Mouse (Mus musculus) left cerebral cortex, postnatal 36 days (tissue): Measurements from ENCODE around the gene Sdsl. TPM values are rescaled to one million over a fixed set of nuclear protein-coding genes. Genes with fewer than 3 reads are reported as not detected.

Experiments used
- DNase-seq, 2 experiments: peaks; one replicate each; pipeline ENCODE4 v3.0.0; 2021 to 2022; ENCODE audit warnings: low spot score in 2 of 2, mixed read lengths in 1 of 2
- intact Hi-C: fragments of 180-260 bp; cut with DNase I; formaldehyde crosslinking; loops from one replicate; pipeline ENCODE4 v1.15.1; 2025
- total RNA-seq, 2 experiments: library from RNA; stranded (reverse); gene quantifications; 2 replicates each; pipeline ENCODE4 v1.2.3; 2021

The Sdsl gene
- total RNA-seq, 2 experiments from 2014 or later, result 5.5 to 5.7 TPM

DNA sequence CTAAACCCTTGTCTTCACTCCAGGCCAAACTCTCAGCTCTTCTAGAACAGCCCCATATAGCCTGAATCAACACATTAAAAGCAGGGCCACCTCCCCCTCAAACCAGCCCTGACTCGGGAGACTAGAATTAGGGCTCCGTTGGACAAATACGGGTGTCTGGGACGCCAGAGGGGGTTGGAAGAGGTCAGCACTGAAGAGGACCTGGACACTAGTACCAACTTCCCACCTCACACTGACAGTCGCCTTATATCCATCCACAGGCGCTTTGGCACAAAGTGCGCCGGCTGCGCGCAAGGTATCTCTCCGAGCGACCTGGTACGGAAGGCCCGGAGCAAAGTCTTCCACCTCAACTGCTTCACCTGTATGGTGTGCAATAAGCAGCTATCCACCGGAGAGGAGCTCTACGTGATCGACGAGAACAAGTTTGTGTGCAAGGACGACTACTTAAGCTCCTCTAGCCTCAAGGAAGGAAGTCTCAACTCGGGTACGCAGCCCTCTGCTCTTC, 38.3 kb downstream of the Sdsl start:
- intact Hi-C loops, result loop anchor here (5.0 to 10.0 kb wide), 2 partner anchors 629 to 762 kb away; partner anchors contain the start of gene Tbx3
- DNase-seq, result no peak

DNA sequence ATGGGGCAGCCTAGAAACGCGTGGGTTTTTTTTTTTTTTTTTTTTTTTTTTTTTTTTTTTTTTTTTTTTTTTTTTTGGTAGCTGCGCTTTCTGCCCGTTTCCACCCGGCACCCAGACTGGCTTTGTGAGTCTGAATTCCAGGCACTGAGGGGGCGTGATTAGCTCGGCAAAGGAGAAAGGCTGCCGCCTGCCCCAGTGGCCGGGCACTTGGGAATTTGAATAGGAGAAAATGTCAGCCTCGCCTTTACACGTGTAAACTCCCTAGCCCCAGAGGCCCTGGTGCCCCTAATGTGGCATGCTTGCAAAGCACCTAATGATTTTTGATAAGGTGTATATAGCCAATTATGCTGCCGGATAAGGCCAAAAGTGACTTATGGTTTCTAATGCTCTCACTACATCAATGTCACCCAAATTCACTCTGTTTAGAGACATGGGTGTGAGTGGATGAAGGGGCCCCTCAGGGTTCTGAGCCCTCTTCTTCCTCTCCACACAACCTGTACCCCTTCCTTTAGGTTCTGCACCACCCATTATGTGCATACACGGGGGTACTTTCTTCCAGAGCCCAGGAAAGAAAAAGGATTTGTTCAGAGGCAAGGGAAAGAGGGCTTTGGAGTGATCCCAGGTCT, 39.4 kb downstream of the Sdsl start:
- intact Hi-C loops, result loop anchor here (5.0 to 10.0 kb wide), 2 partner anchors 628 to 761 kb away; partner anchors contain the start of gene Tbx3
- DNase-seq, result no peak

DNA sequence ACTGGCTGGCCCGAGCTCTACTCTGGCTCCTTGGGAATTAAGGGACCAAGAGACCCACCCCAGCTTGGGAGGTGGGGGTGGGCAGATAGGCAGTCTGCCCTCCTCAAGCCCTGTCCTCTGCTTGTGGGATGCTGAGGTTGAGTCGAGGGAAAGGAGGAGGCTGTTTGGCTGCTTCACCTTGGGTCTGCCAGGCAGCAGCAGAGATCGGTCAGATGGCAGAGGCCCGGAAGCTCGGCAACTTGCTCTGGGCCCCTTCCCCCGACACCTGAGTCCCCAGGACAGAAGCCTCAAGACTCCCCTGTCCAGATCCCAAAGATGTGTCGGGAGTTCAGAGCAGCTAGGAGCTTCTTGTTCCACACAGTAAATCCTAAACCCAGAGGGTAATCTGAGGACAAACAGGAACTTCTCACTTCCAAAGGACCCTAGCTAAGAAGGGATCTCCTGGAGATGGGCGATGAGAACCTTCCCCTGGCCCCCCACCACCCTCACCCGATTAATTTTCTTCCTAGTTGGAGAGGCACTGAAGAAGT, 40.1 kb downstream of the Sdsl start:
- no peak for DNase-seq
- intact Hi-C loops, result loop anchor here (5.0 to 10.0 kb wide), 2 partner anchors 628 to 760 kb away; partner anchors contain the start of gene Tbx3

DNA sequence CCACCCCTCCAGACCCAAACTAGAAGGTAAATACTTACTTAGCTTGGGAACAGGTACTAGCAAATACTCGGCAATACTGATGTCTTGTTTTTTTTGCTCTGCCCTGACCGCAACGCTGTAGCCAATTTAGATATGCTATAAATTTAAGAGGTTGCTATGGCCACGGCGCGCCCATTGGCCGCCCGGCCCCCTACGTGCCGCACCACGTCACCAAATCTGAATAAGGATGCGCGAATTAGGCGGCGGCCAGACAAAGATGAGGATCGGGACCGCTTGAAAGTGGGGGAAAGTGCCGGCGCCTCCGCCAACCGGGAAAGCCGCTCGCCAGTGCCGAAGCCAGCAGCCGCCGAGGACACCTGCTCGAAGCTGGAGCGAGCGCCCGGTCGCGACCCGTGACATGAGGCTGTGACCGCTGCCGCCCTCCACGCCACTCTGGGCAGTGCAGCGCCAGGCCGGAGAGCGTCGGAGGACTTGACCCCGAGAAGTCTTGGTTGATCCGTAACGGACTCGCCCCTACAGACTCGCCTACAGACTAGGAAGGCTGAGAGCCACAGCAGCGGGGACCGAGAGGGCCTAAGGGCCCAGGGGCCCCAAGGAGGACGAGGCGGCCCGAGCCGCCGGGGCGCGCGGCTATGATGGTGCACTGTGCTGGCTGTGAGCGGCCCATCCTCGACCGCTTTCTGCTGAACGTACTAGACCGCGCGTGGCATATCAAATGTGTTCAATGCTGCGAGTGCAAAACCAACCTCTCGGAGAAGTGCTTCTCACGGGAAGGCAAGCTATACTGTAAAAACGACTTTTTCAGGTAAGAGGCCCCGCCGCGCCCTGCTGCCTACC, 40.7 kb downstream of the Sdsl start, which contains the start of gene Lhx5:
Gene Lhx5, plus strand, starts transcription at position 51 of the 837 bp plus-strand sequence.
- intact Hi-C loops, result loop anchor here (5.0 to 10.0 kb wide), 2 partner anchors 627 to 760 kb away; partner anchors contain the start of gene Tbx3
- peak in 1 of 2 experiments; percentile 34 for DNase-seq

DNA sequence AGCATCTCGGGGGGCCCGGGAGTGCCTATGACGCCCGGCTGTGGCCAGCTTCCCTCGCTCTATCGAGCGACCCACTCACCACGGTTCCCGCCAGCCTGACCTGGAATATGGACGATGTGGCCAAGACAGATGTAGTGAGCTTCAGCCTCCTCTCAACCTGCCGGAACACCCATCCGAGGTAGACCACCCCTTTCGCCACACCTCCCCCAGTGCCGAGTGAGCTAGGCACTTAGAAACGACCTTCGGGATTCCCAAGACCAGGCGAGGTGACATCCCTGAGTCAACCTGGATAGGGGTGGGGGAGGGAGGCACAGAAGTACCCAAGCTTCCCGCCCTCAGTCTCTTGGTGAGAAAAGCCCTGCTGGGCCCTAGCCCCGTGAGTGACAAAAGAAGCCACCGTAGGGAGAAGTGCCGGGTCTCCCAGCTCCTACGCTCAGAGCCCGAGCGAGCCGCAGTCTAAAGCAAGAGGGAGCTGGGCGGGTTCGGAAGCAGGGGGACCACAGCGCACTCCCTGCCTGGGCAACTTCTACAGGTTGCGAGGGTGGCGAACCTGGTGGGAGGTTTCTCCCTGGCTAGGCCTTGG, 41.5 kb downstream of the Sdsl start:
- intact Hi-C loops, result loop anchor here (5.0 to 10.0 kb wide), 2 partner anchors 626 to 759 kb away; partner anchors contain the start of gene Tbx3
- no peak for DNase-seq

DNA sequence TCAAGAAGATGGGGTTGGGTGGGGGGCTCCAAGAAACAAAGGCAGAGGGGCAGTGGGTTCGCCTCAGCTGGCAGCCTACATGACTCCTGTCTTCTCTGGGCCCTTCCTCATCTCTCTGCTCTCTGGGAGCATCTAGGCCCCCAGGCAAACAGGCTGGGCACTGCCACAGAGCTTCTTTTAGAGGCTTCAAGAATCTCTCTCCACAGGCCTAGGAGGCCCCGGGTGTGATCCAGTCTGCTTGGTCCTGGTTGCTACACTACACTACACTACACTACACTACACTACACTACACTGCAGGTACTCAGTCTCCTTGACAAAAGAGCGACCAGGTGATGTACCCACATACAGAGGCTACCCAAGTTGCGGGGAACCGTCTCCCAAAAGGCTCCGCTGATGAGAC, 42.9 kb downstream of the Sdsl start:
- intact Hi-C loops, result loop anchor here (5.0 to 10.0 kb wide), 2 partner anchors 625 to 757 kb away; partner anchors contain the start of gene Tbx3
- no peak for DNase-seq

DNA sequence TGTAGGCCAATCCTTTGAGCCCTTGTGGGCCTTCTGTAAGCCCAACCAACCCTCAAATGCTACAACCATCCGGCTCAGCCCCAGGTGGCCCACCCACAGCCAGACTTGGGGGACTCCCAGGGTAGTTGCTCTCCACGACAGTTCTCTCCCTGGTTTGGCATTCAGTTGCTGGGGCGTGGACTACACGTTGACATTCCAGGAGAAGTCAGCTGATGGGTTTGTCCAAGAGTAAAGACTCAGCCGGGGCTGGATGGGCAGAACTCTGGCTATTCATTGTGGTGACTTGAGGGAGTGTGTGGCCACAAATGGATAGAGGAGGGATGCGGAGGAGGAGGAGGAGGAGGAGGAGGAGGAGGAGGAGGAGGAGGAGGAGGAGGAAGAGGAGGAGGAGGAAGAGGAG, 43.6 kb downstream of the Sdsl start:
- intact Hi-C loops, result no loop called here
- DNase-seq, result no peak

DNA sequence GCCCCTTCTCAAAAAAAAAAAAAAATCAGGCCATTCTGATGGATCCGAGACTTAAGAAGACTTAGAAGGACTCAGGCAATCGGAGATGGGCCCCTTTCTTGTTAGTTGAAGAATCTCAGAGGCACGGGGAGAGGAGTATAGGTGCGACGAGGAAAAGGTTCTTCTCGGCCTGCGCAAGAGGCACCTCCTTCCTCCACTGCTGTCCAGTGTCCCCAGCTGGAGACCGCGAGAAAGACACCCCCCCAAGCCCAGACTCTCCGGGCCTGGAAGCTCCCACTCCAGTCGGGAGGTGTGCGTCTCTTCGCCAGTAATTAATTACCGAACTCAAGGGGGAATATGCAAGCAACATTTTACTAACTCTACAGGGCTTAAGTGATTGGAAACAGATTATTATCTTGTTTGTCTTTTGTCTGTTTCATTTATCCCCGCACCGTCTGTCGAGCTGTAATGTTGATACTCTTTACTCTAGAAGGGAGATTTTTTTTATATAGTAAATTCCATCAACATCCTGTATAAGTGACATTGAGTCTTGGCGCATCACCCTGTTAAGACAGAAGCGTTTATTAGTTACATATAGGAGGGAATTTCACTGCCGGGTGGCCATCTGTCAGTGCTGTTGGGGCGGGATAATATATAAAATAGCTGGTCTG, 44.3 kb downstream of the Sdsl start:
- DNase-seq, result no peak
- intact Hi-C loops, result no loop called here

DNA sequence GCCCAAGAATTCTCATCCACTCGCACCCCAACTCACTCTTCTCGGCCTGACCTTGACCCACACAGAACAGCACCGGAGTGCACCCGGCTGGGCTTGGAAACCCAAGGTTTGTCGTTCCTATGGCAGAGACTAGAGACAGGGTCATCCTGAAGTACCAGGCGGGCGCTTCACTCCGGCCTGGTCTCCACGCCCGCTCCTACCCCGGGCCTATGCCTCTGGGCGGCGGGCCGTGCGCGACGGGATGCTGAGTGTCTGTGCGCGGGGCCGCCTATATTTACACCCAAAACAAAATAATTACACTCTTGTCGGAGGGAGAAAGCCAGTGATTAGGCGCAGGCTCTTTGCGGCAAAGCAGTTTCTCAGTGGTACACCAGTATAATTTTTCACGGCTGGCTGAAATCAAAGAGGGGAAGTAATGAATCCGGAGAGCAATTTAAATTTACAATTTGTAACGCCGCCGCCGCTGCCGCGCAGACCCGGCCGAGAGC, 45.1 kb downstream of the Sdsl start:
- intact Hi-C loops, result no loop called here
- no peak for DNase-seq

DNA sequence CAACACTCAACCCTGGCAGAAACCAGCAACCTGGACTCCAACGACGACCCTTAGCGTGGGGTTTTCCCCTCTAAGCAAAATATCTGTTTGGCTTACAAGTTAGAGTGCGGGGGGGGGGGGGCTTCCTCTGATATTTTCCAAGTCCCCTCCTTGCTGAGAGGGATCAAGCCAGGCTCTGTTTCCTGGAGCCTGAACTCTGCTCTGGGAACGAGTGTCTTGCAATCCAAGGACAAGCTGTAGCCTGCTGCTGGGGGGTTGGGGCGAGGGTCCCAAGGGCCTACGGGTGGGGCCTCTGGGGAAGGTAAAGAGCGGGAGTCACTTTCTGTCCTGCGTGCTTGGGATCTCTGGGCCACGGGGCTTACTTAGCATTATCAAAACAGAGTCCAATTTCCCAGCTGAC, 46.0 kb downstream of the Sdsl start:
- intact Hi-C loops, result no loop called here
- DNase-seq, result no peak

DNA sequence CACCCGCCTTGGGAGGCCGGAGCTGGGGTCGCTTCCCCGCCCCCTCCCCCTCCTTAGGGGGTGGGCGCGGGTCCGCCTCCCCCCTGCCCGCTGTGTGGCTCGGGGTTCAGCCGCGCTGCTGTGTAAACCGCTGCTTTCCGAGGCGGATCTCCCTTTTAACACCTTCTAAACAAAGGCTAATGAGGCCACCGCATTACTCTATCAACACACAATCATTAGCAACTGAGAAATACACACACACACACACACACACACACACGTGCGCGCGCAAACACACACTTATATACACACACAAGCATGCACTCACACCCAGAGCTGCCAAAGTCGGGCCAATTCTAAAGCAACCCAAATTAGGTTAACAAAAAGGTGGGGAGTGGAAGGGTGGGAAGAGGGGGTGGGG, 46.9 kb downstream of the Sdsl start:
- no peak for DNase-seq
- intact Hi-C loops, result no loop called here

DNA sequence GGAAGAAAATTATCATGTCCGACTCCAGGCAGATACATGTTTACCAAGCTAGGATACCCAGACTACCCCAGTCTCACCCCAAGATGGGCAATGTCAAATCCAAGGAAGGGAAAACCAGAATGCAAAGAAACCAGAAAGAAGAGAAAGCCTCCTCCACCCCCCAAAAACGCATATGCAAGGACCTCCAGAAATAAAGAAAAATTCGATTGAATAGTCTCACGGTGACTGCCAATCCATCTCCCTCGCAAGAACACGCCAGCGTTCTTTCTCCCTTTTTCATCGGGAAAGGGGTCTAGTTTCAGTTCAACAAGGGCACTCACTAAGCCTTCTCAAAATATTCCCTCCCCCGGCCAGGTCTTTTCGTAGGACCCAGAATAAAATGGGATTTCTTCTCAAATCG, 48.0 kb downstream of the Sdsl start:
- no peak for DNase-seq
- intact Hi-C loops, result no loop called here

DNA sequence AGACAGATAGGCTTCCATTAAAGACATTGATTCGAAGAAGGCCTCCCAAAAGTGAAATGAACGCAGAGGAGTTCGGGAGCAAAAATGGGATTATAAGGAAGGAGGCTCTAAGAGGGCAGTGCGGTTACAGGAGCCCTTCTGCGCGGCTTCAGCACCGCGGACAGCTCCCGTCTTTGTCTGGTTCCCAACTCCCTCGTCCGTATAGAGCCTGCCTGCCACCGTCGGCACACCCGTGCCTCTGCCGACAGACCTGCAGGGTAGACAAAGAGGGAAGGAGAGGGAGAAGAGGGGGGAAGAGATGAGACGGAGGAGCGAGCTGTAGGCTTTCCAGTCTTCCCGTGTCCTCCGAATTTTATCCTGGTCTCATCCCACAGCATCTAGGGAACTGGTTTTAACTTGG, 48.6 kb downstream of the Sdsl start:
- intact Hi-C loops, result no loop called here
- no peak for DNase-seq

DNA sequence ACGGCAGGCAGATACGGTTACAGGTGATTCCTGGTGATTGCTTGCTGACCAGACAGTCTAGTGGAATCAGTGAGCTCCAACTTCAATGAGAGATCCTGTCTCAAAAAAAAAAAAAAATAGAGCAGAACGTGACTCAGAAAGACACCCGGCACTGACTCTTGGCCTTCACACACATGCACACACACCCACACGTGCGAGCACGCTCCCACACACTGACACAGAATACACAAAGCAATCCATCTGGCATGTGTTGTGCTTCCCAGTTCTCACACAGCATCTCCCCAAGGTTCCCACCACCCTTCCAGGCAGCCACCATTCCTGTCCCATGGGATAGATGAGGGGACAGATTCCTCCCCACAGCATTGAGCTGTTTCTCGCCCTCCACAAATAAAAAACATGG, 52.5 kb downstream of the Sdsl start:
- DNase-seq, result peak in 1 of 2 experiments; percentile 42
- intact Hi-C loops, result no loop called here

DNA sequence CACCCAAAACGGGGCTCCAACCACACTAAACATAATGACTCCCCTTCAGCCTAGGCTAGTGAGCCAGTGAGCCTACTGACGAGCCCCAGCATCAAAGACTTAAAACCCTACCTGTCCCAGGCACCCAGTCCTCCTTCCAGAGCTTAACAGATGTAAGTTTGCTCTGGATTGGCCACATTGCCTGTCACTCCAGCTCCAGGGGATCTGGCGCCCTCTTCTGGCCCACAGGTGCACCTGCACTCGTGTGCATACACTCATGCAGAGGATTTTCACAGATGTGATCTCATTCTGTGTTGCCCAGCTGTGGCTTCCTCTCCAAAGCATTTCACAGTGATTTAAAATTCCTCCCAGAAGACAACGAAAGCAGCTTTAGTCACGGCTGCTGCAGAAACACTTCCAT, 59.2 kb downstream of the Sdsl start:
- intact Hi-C loops, result no loop called here
- DNase-seq, result no peak

DNA sequence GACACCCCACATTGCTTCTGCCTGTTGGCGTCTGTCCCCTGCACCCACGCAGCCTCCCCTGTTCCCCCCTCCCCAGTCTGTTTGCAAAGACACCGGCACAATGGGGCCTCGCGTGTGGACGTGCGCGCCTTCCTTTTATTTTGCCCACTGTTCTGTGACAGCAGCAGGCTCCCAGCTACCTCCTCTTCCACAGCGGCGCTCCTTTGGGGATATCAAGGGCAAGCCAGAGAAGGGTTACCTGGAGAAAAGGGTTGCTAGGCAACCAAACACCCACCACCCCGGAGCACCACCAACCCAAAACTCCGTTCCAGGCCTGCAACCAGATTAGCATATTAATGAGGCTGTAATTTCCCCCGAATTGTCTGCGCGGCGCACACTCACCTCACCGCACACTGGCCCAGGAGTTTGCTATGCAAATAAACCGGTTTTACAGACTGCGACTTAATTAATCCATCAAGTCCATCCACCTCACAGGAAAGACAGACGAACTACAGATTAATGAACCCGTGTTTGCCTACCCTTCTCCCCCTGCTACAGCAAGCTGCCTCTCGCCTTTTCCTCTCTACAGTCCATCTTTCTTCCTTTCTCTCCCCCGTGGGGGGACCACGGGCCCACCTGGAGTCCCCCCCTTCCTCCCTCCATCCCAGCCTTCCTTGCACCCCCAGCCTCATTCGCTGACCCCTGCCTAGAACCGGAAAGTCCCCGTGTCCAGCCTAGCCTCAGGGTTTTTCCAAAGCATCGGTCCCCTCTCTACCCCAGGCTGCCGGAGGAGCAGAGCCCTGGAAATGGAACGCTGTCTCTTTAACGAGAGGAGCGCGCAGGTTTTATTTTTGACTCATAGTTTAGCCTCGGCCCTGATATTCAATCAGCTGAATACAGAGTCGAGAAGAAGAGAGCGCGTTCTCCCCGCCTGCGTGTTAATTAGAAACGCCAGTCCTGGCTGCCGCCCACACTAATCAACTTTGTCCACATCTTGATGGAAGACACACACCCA, 62.9 kb downstream of the Sdsl start:
- intact Hi-C loops, result no loop called here
- peak; percentile 13 to 25 for DNase-seq

DNA sequence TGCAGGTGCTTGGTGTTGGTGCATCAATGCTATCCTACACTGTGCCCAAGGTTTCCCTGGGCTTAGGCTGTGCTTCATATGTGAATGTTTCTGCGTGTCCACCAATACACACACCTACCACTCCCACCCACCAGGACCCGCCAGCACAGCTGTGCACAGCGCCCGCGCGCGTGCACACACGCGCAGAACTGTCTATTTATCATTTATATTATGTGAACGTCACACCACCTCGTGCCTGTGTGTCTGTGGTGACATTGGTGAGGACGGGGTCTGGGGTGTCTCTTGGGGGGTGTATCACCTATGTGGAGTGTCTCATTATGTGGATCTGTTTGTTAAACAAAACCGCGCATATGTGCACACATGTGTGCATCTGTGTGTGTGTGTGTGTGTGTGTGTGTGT, 63.7 kb downstream of the Sdsl start:
- DNase-seq, result no peak
- intact Hi-C loops, result no loop called here
